Comparison of ENCODE assay signal across 27 mouse cellular contexts in genomic region chr4:87467600-87467999, GRCm38 (mm10).
"Had no signal": no experiment of that assay in that cellular context is flagged by ENCODE, and none has a peak within 500 bp of the region (broad histone marks: within the 10 kb centered on the region; RNA-seq: fewer than 3 reads in every experiment).

No protein-coding gene starts in this region.

- DNase-seq: gastrocnemius, adult 2 months; gastrocnemius, postnatal 10 days; gastrocnemius, postnatal 25 days; heart, adult 2 months; heart, postnatal 14 days; heart, postnatal 36 days; kidney, adult 18-20 months; kidney, postnatal 36 days; layer of hippocampus, adult 9-11 months; layer of hippocampus, postnatal 36 days; left cerebral cortex, postnatal 4 days had no signal

- H3K36me3 ChIP-seq: heart, embryonic 13.5 days; heart, embryonic 15.5 days; hindbrain, embryonic 10.5 days; hindbrain, embryonic 12.5 days; intestine, embryonic 15.5 days; kidney, embryonic 15.5 days; limb, embryonic 13.5 days; limb, embryonic 15.5 days; liver, embryonic 12.5 days had no signal

- H3K4me2 ChIP-seq: heart, embryonic 11.5 days; heart, embryonic 13.5 days; heart, embryonic 15.5 days; hindbrain, embryonic 12.5 days; hindbrain, embryonic 14.5 days; intestine, embryonic 15.5 days; kidney, embryonic 15.5 days; limb, embryonic 13.5 days; limb, embryonic 15.5 days; liver, embryonic 12.5 days had no signal

- H3K9ac ChIP-seq: heart, embryonic 13.5 days; heart, embryonic 15.5 days; hindbrain, embryonic 12.5 days; hindbrain, embryonic 14.5 days; intestine, embryonic 15.5 days; kidney, embryonic 15.5 days; limb, embryonic 13.5 days; limb, embryonic 15.5 days; liver, embryonic 12.5 days; liver, embryonic 14.5 days had no signal

- H3K4me3 ChIP-seq: gastrocnemius, adult 2 months; heart, adult 2 months; heart, embryonic 13.5 days; heart, embryonic 15.5 days; hindbrain, embryonic 10.5 days; hindbrain, embryonic 12.5 days; intestine, embryonic 15.5 days; kidney, embryonic 15.5 days; limb, embryonic 13.5 days; limb, embryonic 15.5 days; liver, embryonic 12.5 days had no signal

- H3K4me1 ChIP-seq: heart, embryonic 13.5 days; heart, embryonic 15.5 days; intestine, embryonic 15.5 days; limb, embryonic 13.5 days; liver, embryonic 12.5 days had no signal

- ATAC-seq: hindbrain, embryonic 16.5 days; inflammation-experienced regulatory T-cells, adult 6 months; intestine, embryonic 15.5 days; intestine, postnatal 0 days; liver, embryonic 12.5 days had no signal

- H3K27me3 ChIP-seq: heart, embryonic 13.5 days; heart, embryonic 15.5 days; hindbrain, embryonic 12.5 days; intestine, embryonic 15.5 days; kidney, embryonic 15.5 days; limb, embryonic 13.5 days; limb, embryonic 15.5 days; liver, embryonic 12.5 days had no signal

- H3K27ac ChIP-seq: gastrocnemius, adult 2 months; heart, adult 2 months; heart, embryonic 13.5 days; heart, embryonic 15.5 days; hindbrain, embryonic 10.5 days; hindbrain, embryonic 12.5 days; hindbrain, embryonic 14.5 days; intestine, embryonic 15.5 days; kidney, embryonic 15.5 days; kidney, postnatal 0 days; limb, embryonic 13.5 days; limb, embryonic 15.5 days; liver, embryonic 12.5 days; liver, embryonic 14.5 days had no signal

- H3K9me3 ChIP-seq: heart, embryonic 13.5 days; heart, embryonic 15.5 days; hindbrain, embryonic 10.5 days; hindbrain, embryonic 12.5 days; intestine, embryonic 15.5 days; kidney, embryonic 15.5 days; limb, embryonic 13.5 days; limb, embryonic 15.5 days; liver, embryonic 12.5 days had no signal
